Mouse (Mus musculus) layer of hippocampus, postnatal 36 days (tissue): ENCODE measurements at regions not wholly inside any gene's neighbourhood (a gene's known extent, or its start where the extent isn't known, plus 50 kb on each side); places are given as distances from the start of the nearest gene placed in this dataset.
A peak's percentile ranks its signal among the peaks of the same experiment; 100 is the strongest.

Experiments used
- DNase-seq, 2 experiments: peaks; one replicate each; pipeline ENCODE4 v3.0.0; 2022

GRCm38 (mm10) chr8:92212786-92213535 lies 144.5 kb upstream of the Irx5 start:
- DNase-seq = no peak

- DNase-seq = no peak
Measured at GRCm38 (mm10) chr8:92209081-92209480, 148.3 kb upstream of the Irx5 start.

DNA sequence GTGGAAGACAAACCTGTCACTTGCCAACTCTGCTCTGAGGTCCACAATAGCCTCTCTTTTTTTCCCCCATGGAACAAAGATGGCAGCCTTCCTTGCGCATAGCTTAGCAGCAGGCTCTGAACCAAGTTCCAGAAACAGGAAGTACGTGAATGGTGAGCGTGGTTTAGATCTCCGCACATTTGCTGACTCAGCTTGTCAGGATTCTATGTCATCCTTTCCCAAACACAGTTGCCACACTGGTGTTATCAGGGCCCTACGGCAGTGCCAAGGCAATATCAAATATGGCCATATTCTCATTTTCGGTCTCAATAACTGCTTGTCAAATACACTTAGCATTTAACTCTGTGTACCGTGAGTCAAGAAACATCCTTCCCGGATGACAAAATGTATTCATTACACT lies 161.8 kb upstream of the Irx5 start:
- DNase-seq = no peak

DNA sequence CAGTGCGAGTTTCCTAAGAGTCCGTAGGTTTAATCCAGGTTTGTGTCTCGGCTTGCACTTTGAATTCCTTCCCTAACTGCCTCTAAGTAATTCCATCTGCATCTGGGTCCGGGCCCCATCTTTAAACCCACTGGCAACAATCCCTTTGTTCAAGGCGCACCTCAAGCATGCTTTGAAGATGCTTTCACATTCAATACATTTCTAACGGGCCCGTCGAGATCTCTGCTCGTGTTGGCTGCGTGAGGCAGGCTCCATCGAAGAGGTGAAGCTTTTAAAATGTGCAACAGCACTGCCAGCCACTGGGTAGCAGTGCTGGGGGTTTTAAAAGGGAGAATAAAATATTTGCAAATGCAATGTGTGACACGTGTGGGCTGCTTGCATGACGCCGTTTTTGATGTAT lies 163.4 kb upstream of the Irx5 start:
- no peak for DNase-seq

- no peak for DNase-seq
Measured at GRCm38 (mm10) chr8:92190261-92191025, 167.0 kb upstream of the Irx5 start.

- no peak for DNase-seq
Measured at GRCm38 (mm10) chr8:92183331-92183730, 174.1 kb upstream of the Irx5 start.

- DNase-seq = no peak
Measured at GRCm38 (mm10) chr8:92180651-92181050, 176.8 kb upstream of the Irx5 start.

- DNase-seq = no peak
Measured at GRCm38 (mm10) chr8:92179327-92179726, 178.1 kb upstream of the Irx5 start.

- no peak for DNase-seq
Measured at GRCm38 (mm10) chr8:92176101-92176500, 181.3 kb upstream of the Irx5 start.

- no peak for DNase-seq
Measured at GRCm38 (mm10) chr8:92174106-92174505, 183.3 kb upstream of the Irx5 start.

DNA sequence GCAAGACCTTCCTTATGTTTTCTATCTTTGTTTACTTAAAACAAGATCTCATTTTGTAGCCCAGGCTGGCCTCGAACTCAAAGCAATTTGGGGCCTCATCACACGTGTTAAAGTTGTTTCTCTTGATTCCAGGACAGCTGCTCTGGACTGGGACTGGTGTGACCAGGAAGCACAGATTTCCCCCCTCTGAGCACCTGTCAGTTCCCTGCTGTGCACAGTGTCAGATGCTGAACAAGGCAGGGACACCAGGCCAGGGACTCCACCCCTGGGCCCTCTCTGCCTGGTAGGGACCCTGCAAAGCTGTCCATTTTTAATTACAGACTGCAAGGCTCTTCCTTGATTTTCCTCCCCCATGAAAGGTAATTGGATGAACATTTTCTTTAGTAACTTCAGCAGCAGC lies 185.8 kb upstream of the Irx5 start:
- no peak for DNase-seq

DNA sequence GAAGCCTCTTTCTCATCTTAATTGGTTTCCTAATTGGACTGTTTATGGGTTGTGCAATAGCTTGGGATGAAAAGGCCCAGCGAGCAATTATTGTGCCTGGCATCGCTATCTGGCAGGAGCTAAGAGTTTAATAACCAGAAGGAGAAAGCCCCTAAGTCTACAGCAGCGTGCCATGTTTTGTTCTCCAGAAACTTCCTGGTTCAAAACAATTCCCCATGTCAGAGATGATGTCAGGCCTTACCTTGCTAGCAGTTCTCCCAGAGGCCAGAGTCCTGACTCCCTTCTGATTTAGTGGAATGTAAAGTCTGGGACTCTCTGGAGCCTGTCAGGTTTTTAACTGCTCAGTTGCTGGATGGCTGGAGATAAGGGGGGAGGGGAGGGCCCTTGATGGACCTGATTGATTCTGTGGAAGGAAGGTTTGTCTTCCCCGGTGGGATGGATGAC lies 190.1 kb upstream of the Irx5 start:
- DNase-seq = no peak

DNA sequence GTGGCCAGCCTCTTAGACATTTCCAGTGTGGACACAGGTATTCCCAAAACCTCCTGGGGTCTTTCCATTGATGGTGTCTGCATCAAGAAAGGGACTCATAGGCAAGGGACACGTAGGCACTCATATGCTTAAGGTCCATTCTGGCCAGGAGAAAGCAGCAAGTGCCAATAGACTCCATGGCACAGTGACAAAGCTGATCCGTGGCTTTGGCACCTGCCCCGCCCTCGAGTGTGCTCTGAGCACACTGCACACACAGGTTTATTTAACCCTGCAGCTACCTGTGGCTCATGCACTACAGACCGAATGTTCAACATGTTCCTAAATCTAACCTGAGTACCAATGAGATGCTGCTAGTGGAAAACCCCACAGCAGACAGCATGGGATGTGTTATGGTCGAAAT lies 192.1 kb upstream of the Irx5 start:
- no peak for DNase-seq

- DNase-seq = no peak
Measured at GRCm38 (mm10) chr8:92164496-92164895, 192.9 kb upstream of the Irx5 start.

GRCm38 (mm10) chr8:92161002-92161401 lies 196.4 kb upstream of the Irx5 start:
- no peak for DNase-seq

- DNase-seq = no peak
Measured at GRCm38 (mm10) chr8:92158219-92158618, 199.2 kb upstream of the Irx5 start.

GRCm38 (mm10) chr8:92152478-92152877 lies 204.9 kb upstream of the Irx5 start:
- no peak for DNase-seq

- DNase-seq = no peak
Measured at GRCm38 (mm10) chr8:92147672-92148071, 209.8 kb upstream of the Irx5 start.

- DNase-seq = no peak
Measured at GRCm38 (mm10) chr8:92137091-92137882, 220.1 kb upstream of the Irx5 start.

- no peak for DNase-seq
Measured at GRCm38 (mm10) chr8:92136413-92136812, 221.0 kb upstream of the Irx5 start.

- DNase-seq = no peak
Measured at GRCm38 (mm10) chr8:92134434-92134833, 223.0 kb upstream of the Irx5 start.

DNA sequence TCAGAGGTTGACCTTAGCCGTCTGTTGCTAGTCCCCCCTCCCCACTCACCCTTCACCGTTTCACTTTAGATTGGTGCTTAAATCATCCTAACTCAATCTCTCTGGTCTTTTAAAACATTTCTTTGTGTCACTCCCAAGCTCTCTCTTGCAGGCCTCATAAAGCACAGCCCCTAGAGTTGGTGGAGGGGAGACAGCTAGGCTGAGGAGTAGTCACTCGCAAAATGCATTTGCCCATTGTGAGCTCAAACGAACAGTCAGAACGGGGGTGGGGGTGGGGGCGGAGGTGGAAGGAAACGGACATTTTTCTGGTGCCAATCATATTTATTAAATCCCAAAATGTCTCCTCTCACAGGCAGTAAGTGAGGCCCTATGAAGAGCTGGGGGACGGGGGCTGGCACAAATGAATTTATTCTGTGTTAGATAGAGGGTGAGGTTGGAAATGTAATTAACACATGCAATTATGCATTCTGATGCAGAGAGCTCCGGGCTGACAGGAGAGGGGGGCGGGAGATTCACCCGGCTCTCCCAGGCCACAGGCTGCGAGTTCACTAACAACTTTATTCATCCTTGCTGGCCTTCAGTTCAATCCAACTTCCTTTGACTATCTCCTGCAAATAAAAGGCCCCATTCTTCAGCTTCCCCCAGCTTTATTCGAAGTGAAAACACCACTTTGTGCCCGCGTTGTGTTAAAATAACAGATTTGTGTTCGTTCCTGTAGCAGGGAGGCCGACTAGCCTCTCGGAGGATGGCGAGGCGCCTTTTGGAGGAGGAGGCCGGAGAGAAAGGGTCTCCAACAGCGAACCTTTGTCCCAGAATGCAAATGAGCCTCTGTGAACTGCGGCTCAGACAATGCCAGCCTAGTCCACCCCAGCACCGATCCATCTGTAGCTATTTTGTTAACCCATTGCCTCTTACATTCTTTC lies 223.7 kb upstream of the Irx5 start:
- DNase-seq = peak; percentile 47 to 49
